Mouse (Mus musculus) CH12.LX (cell line): ENCODE measurements at regions not wholly inside any gene's neighbourhood (a gene's known extent, or its start where the extent isn't known, plus 50 kb on each side); places are given as distances from the start of the nearest gene placed in this dataset.

Experiments
- CHD1 ChIP-seq: IDR thresholded peaks from 2 replicates; pipeline ENCODE4 v1.6.1; 2012; ENCODE audit warnings: low read depth, low read length, improper control_type of control experiment, inconsistent platforms
- CTCF ChIP-seq, 2 experiments: IDR thresholded peaks in 1 of 2; conservative IDR thresholded peaks in 1 of 2; 2 replicates each; pipeline ENCODE4 v1.5.1; 2011 to 2012; ENCODE audit warnings: low read depth in 2 of 2, low read length in 2 of 2, improper control_type of control experiment in 1 of 2, inconsistent platforms in 1 of 2, mild to moderate bottlenecking in 1 of 2, moderate library complexity in 1 of 2
- EP300 ChIP-seq: IDR thresholded peaks from 2 replicates; pipeline ENCODE4 v1.6.1; 2011; ENCODE audit warnings: low read length, improper control_type of control experiment

- TF ChIP-seq CTCF (conservative IDR thresholded peaks at IDR 0.05 in 1 of 2, IDR thresholded peaks at IDR 0.05 in 1 of 2; ENCODE audit: low read depth in 2 of 2, low read length in 2 of 2) (no peak), CHD1 (no peak), EP300 (no peak)
These were observed 333.8 kb downstream of the Olfr1505 start for GRCm38 (mm10) chr19:14246973-14247614.
